Mouse (Mus musculus) fibroblast of lung, adult 2 months (primary cell): Measurements from ENCODE around the gene Taf5l.
"Not testable (repeated sequence)": the region's sequence is repeated elsewhere in the genome, so short reads cannot be mapped to it uniquely, and the experiment has no call there.

Experiments used
- DNase-seq: peaks from one replicate; pipeline ENCODE4 v3.0.0-alpha.2; 2011; ENCODE audit warnings: low read depth

Gene Taf5l

DNA sequence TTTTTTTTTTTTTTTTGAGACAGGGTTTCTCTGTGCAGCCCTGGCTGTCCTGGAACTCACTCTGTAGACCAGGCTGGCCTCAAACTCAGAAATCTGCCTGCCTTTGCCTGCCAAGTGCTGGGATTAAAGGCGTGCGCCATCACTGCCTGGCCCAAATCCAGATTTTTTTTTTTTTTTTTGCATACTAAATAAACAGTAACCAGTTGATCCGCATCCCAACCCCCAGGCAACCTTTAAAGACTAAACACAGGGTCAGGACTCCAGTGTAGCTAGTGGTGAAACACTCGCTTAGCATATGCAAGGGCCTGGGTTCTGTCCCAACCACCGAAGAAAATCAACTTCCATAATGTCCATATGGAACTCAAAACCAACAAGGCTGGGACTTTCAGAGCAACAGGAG, 60.6 kb downstream of the Taf5l start:
- not testable (repeated sequence) for DNase-seq

DNA sequence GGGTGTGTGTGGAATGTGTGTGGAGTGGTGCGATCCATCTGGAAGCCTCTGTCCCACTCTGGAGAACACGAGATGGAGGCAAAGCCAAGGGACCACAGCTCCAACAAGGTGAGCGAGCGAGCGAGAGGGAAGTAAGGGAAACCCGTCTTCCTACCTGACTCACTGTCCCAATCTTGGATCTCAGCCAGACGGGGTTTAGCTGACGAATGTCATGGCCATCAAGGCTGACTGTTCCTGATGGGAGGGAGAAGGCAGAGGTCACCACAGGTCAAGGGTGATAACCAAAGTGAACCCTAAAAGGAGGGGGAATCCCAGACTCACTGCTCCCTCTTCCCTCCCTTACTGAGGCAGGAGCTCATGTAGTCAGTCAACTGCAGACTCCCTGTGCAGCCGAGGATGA, 61.1 kb downstream of the Taf5l start:
- DNase-seq, result no peak

DNA sequence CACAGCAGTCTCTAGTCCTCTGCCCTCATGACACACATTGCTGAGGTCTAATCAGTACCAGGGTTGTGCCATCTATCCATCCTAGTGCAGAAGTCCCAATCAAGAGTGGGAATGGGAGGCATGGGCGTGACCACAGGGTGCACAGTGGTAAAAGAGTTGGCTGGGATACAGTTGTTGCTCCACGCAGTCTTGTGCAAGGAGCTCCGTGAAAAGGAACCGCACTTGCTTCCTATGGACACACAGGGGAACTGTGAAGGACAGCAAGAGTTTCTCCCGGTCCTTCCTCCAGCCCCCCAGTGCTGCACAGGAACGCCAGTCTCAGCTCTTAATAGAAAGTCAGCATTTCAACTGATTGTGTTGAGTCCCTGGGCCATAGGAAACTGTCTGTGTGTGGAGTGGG, 61.7 kb downstream of the Taf5l start:
- DNase-seq, result no peak

DNA sequence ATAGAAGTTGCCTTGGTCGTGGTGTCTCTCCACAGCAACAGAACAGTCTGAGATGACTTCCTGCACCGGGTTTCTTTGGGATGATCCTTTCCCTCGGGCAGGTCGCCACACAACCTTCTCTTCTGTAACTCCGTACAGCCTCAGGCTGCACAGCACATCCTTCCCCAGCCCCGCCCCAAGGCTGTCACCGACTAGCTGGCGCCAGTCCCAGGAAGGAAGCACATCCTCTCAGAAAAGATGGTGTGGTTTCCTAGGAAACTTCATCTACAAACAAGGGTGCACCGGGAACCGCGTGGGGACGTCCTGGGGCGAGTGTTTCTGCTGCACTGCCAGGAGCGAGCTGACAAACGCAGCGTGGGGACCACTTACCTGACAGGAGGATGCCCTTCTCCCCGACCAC, 63.1 kb downstream of the Taf5l start:
- DNase-seq, result no peak

DNA sequence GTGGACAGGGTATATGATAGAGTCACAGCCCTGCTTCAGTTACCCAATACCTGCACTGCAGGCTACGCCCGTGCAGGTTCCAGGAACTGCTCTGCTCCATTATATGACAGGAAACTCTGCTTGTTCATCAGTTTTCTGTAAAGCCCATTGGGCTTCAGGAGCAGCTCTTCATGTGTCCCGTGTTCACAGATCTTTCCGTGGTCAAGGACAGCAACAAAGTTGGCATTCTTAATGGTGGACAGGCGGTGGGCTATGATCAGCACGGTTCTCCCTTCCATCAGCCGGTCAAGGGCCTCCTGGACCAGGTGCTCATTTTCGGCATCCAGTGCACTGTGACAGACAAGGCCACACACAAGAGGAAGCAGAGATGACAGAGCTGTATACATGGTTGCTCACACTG, 67.0 kb downstream of the Taf5l start:
- no peak for DNase-seq

DNA sequence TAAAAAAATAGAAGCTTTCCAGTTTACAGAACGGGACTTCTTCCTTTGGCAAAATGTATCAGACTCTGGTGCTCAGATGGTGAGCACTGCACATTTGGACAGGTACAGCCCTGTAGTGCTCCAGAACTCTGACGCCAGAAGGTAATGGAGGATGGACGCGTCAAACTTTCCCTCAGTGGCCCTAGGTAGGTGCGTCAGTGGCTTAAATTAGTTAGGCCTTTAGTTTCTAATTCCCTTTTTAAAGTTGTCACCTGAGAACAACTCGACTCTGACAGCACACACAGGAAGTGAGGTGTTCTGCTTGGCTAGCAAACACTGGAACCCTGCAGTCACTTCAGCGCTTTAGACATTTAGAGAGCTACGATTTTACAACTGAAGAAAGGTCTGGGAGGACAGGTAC, 67.5 kb downstream of the Taf5l start:
- no peak for DNase-seq

DNA sequence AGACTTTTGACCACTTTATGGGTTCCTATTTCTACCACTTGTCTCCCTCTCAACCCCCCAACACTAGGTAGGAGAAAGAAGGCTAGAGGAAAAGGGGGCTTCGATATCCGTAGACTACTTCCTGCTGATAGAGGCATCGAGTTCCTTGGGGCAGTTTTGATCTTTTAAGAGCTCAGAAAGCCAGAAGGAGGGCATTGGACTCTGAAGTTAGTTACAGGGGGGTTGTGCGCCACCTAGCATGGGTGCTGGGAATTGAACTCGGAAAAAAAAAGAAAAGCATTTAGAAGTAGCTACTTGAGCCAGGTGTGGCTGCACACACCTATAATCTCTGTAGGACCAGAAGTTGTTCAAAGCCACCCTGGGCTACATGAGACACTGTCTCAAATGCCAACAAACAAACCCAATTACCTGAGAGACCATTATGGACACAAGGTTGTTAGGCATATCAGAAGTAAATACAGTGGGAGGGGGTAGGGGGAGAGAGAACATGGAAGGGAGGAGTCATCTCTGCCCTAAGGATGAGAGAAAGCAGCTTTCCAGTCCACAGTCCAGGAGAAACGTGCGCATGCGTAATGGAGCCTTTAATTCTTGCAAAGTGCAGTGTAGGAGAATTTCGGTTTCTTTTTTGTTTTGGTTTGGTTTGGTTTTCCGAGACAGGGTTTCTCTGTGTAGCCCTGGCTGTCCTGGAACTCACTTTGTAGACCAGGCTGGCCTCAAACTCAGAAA, 71.0 kb downstream of the Taf5l start:
- peak; percentile 55 for DNase-seq

DNA sequence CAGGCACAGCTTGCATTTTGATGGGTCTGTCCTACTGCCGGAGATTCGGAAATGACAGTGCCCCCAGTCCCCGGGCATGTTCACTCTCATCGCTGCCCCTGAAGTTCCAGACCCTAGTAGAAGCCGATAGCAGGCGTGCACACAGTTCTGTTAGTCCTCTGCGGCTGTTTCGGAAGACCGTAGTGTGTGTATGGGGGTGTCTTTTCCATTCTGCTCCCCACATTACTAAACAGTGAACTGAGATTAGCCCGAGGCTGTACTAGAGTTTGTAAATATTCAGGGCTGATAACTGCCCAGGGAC, 71.6 kb downstream of the Taf5l start:
- DNase-seq, result no peak

DNA sequence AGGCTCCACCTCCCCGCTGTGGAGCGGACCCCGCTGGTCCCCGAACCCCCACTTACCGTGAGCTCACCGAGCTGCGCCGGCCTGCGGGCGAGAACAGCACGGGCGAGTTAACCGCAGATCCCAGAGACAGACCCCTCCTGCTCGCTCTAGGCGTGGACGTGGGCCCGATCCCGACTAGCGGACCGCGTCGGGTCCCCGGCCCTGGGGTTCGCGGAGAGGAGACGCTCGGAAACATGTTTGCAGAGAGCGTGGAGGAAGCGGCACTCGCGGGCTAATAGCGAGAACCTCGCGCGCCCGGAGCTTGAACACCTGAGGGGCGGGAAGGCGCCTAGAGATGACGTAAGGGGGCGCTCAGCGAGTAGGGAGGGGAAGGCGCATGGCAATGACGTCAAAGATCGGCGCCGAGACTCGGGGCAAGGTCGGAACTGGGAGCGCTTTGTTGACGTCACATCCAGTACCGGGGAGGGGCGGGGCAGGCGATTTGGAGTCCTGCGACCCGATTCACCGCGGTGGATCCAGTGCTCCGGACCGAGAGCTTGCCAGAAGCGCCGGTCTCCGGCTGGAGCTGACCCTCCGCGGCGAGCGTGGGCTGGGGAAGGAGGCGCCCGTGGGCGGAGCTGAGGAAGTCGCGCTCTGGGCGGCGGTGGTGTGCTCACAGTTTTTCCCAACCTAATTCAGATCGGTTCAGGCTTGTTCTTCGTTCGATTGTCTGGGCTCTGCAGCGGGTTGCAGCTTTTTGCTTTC, 72.1 kb downstream of the Taf5l start, which contains the start of gene Nup133:
Gene Nup133 (minus strand): TSS at position 324 of the 744 bp plus-strand sequence.
- DNase-seq, result peak; percentile 93
